Mouse (Mus musculus) kidney, postnatal 14 days (tissue): ENCODE measurements around the gene Evx1.
"Not testable (repeated sequence)": the region's sequence is repeated elsewhere in the genome, so short reads cannot be mapped to it uniquely, and the experiment has no call there.

ENCODE experiments used
- DNase-seq: peaks from one replicate; pipeline ENCODE4 v3.0.0; 2022; ENCODE audit warnings: mixed read lengths

The Evx1 gene

DNA sequence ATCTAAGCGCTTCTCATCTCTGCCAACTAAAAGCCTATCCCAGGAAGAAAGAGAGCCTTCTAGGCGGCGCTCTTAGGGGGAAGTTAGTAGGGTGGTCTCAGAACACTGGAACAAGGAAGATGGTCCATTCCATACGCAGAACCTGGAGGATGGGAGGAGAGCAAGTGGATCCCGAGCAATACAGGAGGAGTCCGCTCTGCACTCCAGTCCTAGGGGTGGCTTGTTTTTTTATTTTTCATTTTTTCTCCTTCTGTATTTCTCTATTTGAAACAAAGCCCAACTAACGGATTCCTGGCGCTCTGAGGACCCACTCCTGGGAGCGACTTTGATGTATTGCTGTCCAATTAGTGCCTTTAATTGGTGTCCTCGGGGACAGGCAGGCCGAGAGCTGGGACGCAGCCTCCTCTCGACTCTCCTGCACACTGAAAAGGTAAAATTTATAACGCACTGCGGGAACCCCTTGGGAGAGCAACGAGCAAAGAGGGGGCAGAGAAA, 9.5 kb downstream of the Evx1 start:
- DNase-seq = no peak

DNA sequence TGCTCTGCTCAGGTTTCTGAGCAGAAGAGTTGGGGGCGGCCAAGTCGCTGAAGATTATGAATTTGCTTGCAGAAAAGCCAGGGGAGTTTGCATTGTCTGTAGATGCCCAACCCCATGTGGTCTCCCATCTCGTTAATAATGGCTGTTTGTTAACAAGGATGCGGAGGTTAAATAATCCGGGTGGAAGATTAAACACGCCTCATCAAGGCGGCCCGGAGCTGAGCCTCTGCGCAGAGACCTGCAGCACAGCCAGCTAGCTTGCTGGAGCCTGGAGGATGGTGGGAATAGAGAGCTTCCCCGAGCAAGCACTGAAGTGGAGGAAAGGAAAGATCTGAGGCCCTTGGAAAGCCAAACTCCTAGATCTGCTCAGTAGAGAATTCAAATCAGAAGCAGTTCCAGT, 10.0 kb downstream of the Evx1 start:
- DNase-seq = no peak

DNA sequence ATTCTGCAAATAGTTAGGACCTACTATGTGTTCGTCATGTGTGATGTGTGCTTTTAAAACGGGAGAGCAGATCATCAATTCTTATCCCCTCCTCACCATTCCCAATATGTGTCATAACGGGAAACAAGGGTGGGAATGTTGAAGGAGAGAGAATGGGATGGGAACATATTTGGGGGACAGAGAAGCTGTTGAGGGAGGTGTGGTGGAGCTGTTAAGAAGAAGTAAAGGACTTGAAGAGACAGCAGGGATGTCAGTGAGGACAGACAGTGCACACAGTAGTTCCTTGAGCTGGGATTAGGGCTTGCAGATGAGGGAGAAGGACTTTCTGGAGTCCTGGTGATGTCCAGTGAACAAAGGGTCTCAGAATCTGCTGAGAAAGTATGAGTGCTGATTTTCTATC, 10.8 kb downstream of the Evx1 start:
- no peak for DNase-seq

DNA sequence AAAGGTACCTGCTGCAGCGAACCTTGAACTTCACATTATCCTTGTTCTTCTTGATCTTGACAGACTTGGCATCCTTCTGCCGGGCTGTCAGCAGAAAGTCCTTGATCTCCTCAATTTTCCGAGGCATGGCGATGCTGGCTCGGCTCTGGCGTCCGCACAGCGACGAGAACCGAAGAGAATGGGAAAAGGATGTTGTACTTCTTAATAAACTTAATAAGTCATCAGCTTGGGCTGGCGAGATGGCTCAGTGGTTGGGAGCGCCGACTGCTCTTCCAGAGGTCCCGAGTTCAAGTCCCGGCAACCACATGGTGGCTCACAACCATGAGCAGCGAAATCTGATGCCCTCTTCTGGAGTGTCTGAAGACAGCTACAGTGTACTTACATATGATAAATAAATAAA, 33.5 kb downstream of the Evx1 start:
- DNase-seq = not testable (repeated sequence)

DNA sequence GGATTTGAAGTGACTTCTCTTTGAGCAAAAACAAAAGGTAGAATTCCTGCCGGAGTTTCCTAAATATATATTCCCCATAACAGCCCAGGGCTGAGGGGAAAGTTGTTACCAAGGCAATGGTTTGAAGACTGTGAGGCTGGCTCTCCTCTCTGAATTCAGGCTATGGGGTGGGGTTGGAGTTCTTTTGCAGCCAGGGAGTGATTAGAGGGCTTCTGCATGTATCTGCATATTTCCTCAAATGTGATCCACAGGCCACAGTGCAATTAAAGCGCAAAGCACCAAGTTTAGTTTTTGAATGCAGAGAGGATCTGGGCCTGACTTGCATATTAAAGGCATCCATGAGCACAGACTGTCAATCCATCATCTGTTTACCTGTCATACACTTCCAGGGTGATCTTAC, 52.7 kb downstream of the Evx1 start:
- DNase-seq = no peak

DNA sequence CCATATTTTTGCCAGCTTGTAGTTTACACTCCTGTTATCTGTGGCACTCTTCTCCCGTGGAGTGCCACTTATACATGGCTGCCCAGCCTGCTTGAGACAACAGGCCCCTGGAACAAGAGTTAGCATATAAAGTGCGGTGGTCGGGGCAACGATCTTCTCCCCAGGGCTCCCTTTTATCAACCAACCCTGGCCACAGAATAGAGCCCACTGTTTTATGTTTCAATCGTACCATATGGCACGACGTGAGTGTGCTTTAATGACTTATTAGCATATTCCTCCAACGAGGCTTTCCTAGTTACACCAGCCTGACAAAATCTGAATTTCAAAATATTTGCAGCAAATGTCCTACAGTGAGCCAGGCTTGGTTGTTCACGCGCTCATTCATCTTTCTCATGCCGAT, 53.2 kb downstream of the Evx1 start:
- no peak for DNase-seq

DNA sequence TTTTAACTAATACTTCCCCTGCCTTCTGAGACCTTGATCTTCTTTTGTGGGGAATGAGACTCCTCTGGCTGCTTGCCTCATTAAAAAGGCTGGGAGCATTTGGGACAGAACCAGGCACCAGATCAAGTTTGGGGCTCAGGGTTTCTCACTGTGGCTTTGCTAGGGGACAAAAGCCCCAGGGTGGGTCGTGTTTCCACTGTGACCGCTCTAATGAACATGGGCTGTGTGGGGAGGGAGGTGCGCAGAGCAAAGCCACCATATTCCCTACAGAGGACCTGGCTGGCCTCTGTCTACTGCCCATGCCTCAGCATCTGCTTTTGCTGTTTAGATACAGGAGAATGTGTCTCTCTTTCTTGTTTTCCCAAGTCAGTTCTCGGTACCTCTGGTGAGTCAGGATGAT, 53.8 kb downstream of the Evx1 start:
- DNase-seq = no peak
